Mouse (Mus musculus) embryo, embryonic 11.5 days (tissue): ENCODE results near the gene Olfr1351.
"Not testable (repeated sequence)": the region's sequence is repeated elsewhere in the genome, so short reads cannot be mapped to it uniquely, and the experiment has no call there.

Experiments
- DNase-seq: peaks from one replicate; pipeline ENCODE4 v3.0.0-alpha.2; 2012; ENCODE audit warnings: low read depth, low spot score

Gene Olfr1351

GRCm38 (mm10) chr10:79012172-79012571 is at the start of gene Olfr1351:
Gene Olfr1351 (plus strand): TSS chr10:79012472.
- DNase-seq = no peak

DNA sequence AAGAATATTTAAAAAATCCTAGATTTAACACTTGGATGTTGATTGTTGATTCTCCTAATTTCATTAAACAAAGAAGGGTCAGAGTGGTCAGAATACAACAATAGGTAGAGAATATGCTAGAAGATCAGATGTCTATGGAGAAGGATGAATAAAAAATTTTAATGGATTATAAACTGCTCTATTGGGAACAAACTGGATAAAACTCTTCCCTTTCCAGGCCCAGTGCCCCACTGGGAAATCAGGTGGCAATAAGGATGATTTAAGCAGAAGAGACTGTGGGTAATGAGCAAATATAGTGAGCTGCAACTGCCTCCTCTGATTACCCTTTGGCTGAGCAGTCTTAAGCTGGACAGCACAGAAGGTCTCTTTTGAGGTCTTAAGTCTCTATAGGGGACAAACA is 49.3 kb upstream of the Olfr1351 start, which contains the start of gene Olfr1353:
TSS of gene Olfr1353 (plus strand) at position 301 of the 400 bp plus-strand sequence.
- not testable (repeated sequence) for DNase-seq

GRCm38 (mm10) chr10:78980750-78981149 is 31.5 kb upstream of the Olfr1351 start, which contains the start of gene Olfr1352:
Gene Olfr1352 (plus strand): TSS chr10:78981050.
- DNase-seq = no peak

- DNase-seq = no peak
These were observed 16.2 kb downstream of the Olfr1351 start, which contains the start of gene Olfr57 for GRCm38 (mm10) chr10:79028441-79028840. Gene Olfr57 (plus strand): TSS chr10:79028741.

- not testable (repeated sequence) for DNase-seq
These were observed 30.2 kb downstream of the Olfr1351 start for GRCm38 (mm10) chr10:79042457-79042856.

DNA sequence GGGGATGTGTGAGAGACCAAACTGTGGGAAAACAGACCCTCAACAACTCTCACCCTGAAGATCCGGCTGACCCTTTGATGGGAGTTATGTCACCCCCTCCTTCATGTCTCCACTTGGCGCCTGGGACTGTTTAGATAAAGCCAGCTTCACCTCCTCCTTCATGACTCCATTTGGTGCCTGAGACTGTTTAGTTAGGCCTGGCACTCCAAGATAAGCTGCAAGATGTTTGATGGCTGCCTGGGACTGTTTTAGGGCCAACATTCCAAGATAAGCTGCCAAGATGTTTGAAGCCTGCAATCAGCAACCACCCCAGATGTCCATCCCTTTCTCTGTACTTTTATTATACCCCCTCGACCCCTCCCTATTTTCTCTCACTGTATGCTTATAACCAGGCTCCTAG is 45.1 kb downstream of the Olfr1351 start:
- not testable (repeated sequence) for DNase-seq
